Mouse (Mus musculus) spleen, adult 2 months (tissue): ENCODE results near the gene Axin1.
A peak's percentile ranks its signal among the peaks of the same experiment; 100 is the strongest.

Experiments
- CTCF ChIP-seq: fragments of 200-500 bp; IDR thresholded peaks from 2 replicates; pipeline ENCODE4 v1.5.1; 2011; ENCODE audit warnings: mild to moderate bottlenecking, inconsistent platforms; ENCODE audit not compliant: insufficient read depth, insufficient read length, insufficient replicate concordance; ENCODE audit errors: extremely low read depth
- POLR2A ChIP-seq: fragments of 200-500 bp; IDR thresholded peaks from 2 replicates; pipeline ENCODE4 v1.6.1; 2011; ENCODE audit warnings: low read depth, low read length, inconsistent platforms

- TF ChIP-seq POLR2A (peak; percentile 91), CTCF (no peak)
Observed at GRCm38 (mm10) chr17:26123267-26123684, 15.2 kb upstream of the Axin1 start, which contains the start of gene Mrpl28.
